Mouse (Mus musculus): ENCODE measurements around the gene Sv2b.

- TF ChIP-seq POLR2A (IDR thresholded peaks at IDR 0.05; ENCODE audit: insufficient read depth, low read depth, low read length): no peak
- no peak for TF ChIP-seq CTCF (IDR thresholded peaks at IDR 0.05)
- TF ChIP-seq EP300 (IDR thresholded peaks at IDR 0.05; ENCODE audit: insufficient read depth, low read depth, low read length): no peak
These were observed 26.1 kb downstream of the Sv2b start for GRCm38 (mm10) chr7:75282951-75283350.

All from heart, adult 2 months (tissue).